Mouse (Mus musculus) heart, embryonic 16.5 days (tissue): ENCODE measurements around the gene Dmpk. TPM values are rescaled to one million over a fixed set of nuclear protein-coding genes. Genes with fewer than 3 reads are reported as not detected.

Experiments
- ATAC-seq: fragments of 200-750 bp; cut with Nextera tagmentation; replicated peaks from 2 replicates; pipeline ENCODE4 v1.8.0; 2017; ENCODE audit warnings: moderate number of reproducible peaks; ENCODE audit not compliant: insufficient read depth, low FRiP score; ENCODE audit errors: extremely low read depth
- H3K27ac ChIP-seq: fragments of 300-500 bp; sonication (generic); 2 replicates; pipeline ENCODE4 v1.5.1; 2014; ENCODE audit warnings: mild to moderate bottlenecking, low read length, control low read depth, moderate library complexity
- H3K27me3 ChIP-seq: fragments of 300-500 bp; sonication (generic); 2 replicates; pipeline ENCODE4 v1.6.1; 2014; ENCODE audit warnings: low read length, mixed read lengths; ENCODE audit not compliant: control insufficient read depth, insufficient read depth
- H3K36me3 ChIP-seq: fragments of 300-500 bp; sonication (generic); 2 replicates; pipeline ENCODE4 v1.6.1; 2014; ENCODE audit not compliant: control insufficient read depth, insufficient read depth
- H3K4me1 ChIP-seq: fragments of 300-500 bp; sonication (generic); 2 replicates; pipeline ENCODE4 v1.6.1; 2014; ENCODE audit warnings: low read length, mixed read lengths; ENCODE audit not compliant: control insufficient read depth, insufficient read depth
- H3K4me2 ChIP-seq: fragments of 300-500 bp; sonication (generic); 2 replicates; pipeline ENCODE4 v1.6.1; 2014; ENCODE audit warnings: low read depth, mild to moderate bottlenecking, control low read depth, low read length
- H3K4me3 ChIP-seq: fragments of 300-500 bp; sonication (generic); 2 replicates; pipeline ENCODE4 v1.5.1; 2014; ENCODE audit warnings: mild to moderate bottlenecking, control low read depth, low read length
- H3K9ac ChIP-seq: fragments of 300-500 bp; sonication (generic); 2 replicates; pipeline ENCODE4 v1.6.1; 2014; ENCODE audit warnings: low read length, control low read depth
- H3K9me3 ChIP-seq: fragments of 300-500 bp; sonication (generic); replicated peaks from 2 replicates; pipeline ENCODE4 v1.6.1; 2016; ENCODE audit warnings: low read length; ENCODE audit not compliant: control insufficient read depth
- WGBS: fragments of 180-500 bp; shearing (Covaris S2); extraction: QIAGEN DNeasy Blood & Tissue Kit; methylation state at CpG from one replicate; pipeline ENCODE4 v1.1.7; 2014; 5-methylcytosine and 5-hydroxymethylcytosine counted together
- polyA plus RNA-seq: library from polyadenylated mRNA; unstranded; fragments of >200 nt; fragmentation: Nextera tagmentation; extraction: Ambion mirVana; gene quantifications from 2 replicates; pipeline ENCODE4 v1.2.1, GENCODE M21; 2015

The Dmpk gene
- 70.7 and 85.5 TPM in 2 replicates for polyA plus RNA-seq

- Histone ChIP-seq H3K27me3 (no peaks in the 10 kb centered on the region), H3K36me3 (peaks cover 44% of the 10 kb centered on the region)
Measured at GRCm38 (mm10) chr7:19083701-19084100, at the start of gene Dmpk. TSS of gene Dmpk (plus strand) at chr7:19083849.

GRCm38 (mm10) chr7:19044616-19045015 is 39.0 kb upstream of the Dmpk start:
- no peak overlapping the region for H3K9ac ChIP-seq
- no peaks in the 10 kb centered on the region for H3K27me3 ChIP-seq
- H3K4me2 ChIP-seq: no peak overlapping the region
- 96% methylated on average over 6 of the region's 6 CpGs for WGBS
- no peaks in the 10 kb centered on the region for H3K9me3 ChIP-seq
- H3K4me3 ChIP-seq: no peak overlapping the region
- H3K27ac ChIP-seq: no peak overlapping the region
- H3K36me3 ChIP-seq: peaks cover 80% of the 10 kb centered on the region
- no peaks in the 10 kb centered on the region for H3K4me1 ChIP-seq
- ATAC-seq: no peak

More at GRCm38 (mm10) chr7:19083701-19084100, at the start of gene Dmpk:
- H3K4me3 ChIP-seq: peak within 1 kb of the TSS; percentile 63
- peak within 1 kb of the TSS; percentile 80 for H3K9ac ChIP-seq
- peaks cover 50% of the 10 kb centered on the region for H3K4me1 ChIP-seq
- no peaks in the 10 kb centered on the region for H3K9me3 ChIP-seq
- WGBS: 26% methylated on average over 10 of the region's 10 CpGs
- peak within 1 kb of the TSS; percentile 72 for H3K4me2 ChIP-seq
- peak; percentile 75 for ATAC-seq
- peak within 1 kb of the TSS; percentile 95 for H3K27ac ChIP-seq

GRCm38 (mm10) chr7:19046286-19047069 is 37.2 kb upstream of the Dmpk start:
- no peak overlapping the region for H3K27ac ChIP-seq
- no peak overlapping the region for H3K9ac ChIP-seq
- H3K36me3 ChIP-seq: peaks cover 75% of the 10 kb centered on the region
- no peaks in the 10 kb centered on the region for H3K4me1 ChIP-seq
- WGBS: 90% methylated on average over 11 of the region's 11 CpGs
- no peaks in the 10 kb centered on the region for H3K27me3 ChIP-seq
- H3K4me2 ChIP-seq: no peak overlapping the region
- no peak overlapping the region for H3K4me3 ChIP-seq
- no peak for ATAC-seq
- H3K9me3 ChIP-seq: no peaks in the 10 kb centered on the region

- Histone ChIP-seq H3K27ac (no peak overlapping the region), H3K9ac (no peak overlapping the region), H3K9me3 (no peaks in the 10 kb centered on the region), H3K36me3 (peaks cover 64% of the 10 kb centered on the region), H3K4me2 (no peak overlapping the region), H3K27me3 (no peaks in the 10 kb centered on the region), H3K4me3 (no peak overlapping the region), H3K4me1 (no peaks in the 10 kb centered on the region)
- WGBS: 84% methylated on average over 14 of the region's 14 CpGs
- ATAC-seq: no peak
Measured at GRCm38 (mm10) chr7:19048006-19048527, 35.6 kb upstream of the Dmpk start.

GRCm38 (mm10) chr7:19049252-19049651 is 34.4 kb upstream of the Dmpk start:
- WGBS: 93% methylated on average over 5 of the region's 5 CpGs
- Histone ChIP-seq H3K4me3 (no peak overlapping the region), H3K4me2 (no peak overlapping the region), H3K36me3 (peaks cover 56% of the 10 kb centered on the region), H3K9me3 (no peaks in the 10 kb centered on the region), H3K27me3 (no peaks in the 10 kb centered on the region), H3K4me1 (no peaks in the 10 kb centered on the region; the same call in 1 of the 2 replicates), H3K9ac (no peak overlapping the region), H3K27ac (no peak overlapping the region)
- ATAC-seq: no peak

- H3K36me3 ChIP-seq: peaks cover 51% of the 10 kb centered on the region
- WGBS: 80% methylated on average over 8 of the region's 8 CpGs
- no peaks in the 10 kb centered on the region; the same call in 1 of the 2 replicates for H3K4me1 ChIP-seq
- ATAC-seq: no peak
- no peaks in the 10 kb centered on the region for H3K9me3 ChIP-seq
- no peaks in the 10 kb centered on the region for H3K27me3 ChIP-seq
- H3K4me2 ChIP-seq: no peak overlapping the region
- no peak overlapping the region for H3K9ac ChIP-seq
- no peak overlapping the region for H3K4me3 ChIP-seq
- no peak overlapping the region for H3K27ac ChIP-seq
Measured at GRCm38 (mm10) chr7:19050172-19050571, 33.5 kb upstream of the Dmpk start.

- ATAC-seq: no peak
- Histone ChIP-seq H3K4me2 (no peak overlapping the region), H3K9me3 (no peaks in the 10 kb centered on the region), H3K27me3 (no peaks in the 10 kb centered on the region), H3K36me3 (peaks cover 41% of the 10 kb centered on the region), H3K4me3 (no peak overlapping the region), H3K9ac (no peak overlapping the region), H3K27ac (no peak overlapping the region), H3K4me1 (no peaks in the 10 kb centered on the region; the same call in 1 of the 2 replicates)
- 60% methylated on average over 4 of the region's 4 CpGs for WGBS
Measured at GRCm38 (mm10) chr7:19051161-19051560, 32.5 kb upstream of the Dmpk start.

GRCm38 (mm10) chr7:19052345-19053135 is 31.1 kb upstream of the Dmpk start:
- Histone ChIP-seq H3K27ac (no peak overlapping the region), H3K4me3 (no peak overlapping the region), H3K4me2 (no peak overlapping the region), H3K9ac (no peak overlapping the region), H3K9me3 (no peaks in the 10 kb centered on the region), H3K4me1 (no peaks in the 10 kb centered on the region; the same call in 1 of the 2 replicates), H3K27me3 (no peaks in the 10 kb centered on the region), H3K36me3 (peaks cover 34% of the 10 kb centered on the region)
- 84% methylated on average over 15 of the region's 15 CpGs for WGBS
- no peak for ATAC-seq

- ATAC-seq: no peak
- Histone ChIP-seq H3K9ac (no peak overlapping the region), H3K4me3 (no peak overlapping the region), H3K9me3 (no peaks in the 10 kb centered on the region), H3K27me3 (no peaks in the 10 kb centered on the region), H3K4me1 (no peaks in the 10 kb centered on the region; the same call in 1 of the 2 replicates), H3K36me3 (peaks cover 28% of the 10 kb centered on the region), H3K4me2 (no peak overlapping the region), H3K27ac (no peak overlapping the region)
- WGBS: 90% methylated on average over 7 of the region's 7 CpGs
Measured at GRCm38 (mm10) chr7:19053136-19053532, 30.5 kb upstream of the Dmpk start.
